Mouse (Mus musculus) forebrain, embryonic 16.5 days (tissue): Measurements from ENCODE around the gene Krt79. TPM values are rescaled to one million over a fixed set of nuclear protein-coding genes. Genes with fewer than 3 reads are reported as not detected.

ENCODE experiments used
- ATAC-seq: fragments of 200-750 bp; cut with Nextera tagmentation; 2 replicates; pipeline ENCODE4 v1.8.0; 2017; ENCODE audit warnings: mild to moderate bottlenecking, moderate library complexity
- H3K27ac ChIP-seq: fragments of 300-500 bp; sonication (generic); 2 replicates; pipeline ENCODE4 v1.5.1; 2014; ENCODE audit warnings: low read length, control low read depth
- H3K27me3 ChIP-seq: fragments of 300-500 bp; sonication (generic); replicated peaks from 2 replicates; pipeline ENCODE4 v1.6.1; 2014; ENCODE audit warnings: low read length; ENCODE audit not compliant: control insufficient read depth, insufficient read depth
- H3K36me3 ChIP-seq: fragments of 300-500 bp; sonication (generic); 2 replicates; pipeline ENCODE4 v1.6.1; 2014; ENCODE audit not compliant: control insufficient read depth, insufficient read depth
- H3K4me1 ChIP-seq: fragments of 300-500 bp; sonication (generic); replicated peaks from 2 replicates; pipeline ENCODE4 v1.6.1; 2014; ENCODE audit warnings: low read length; ENCODE audit not compliant: control insufficient read depth, insufficient read depth
- H3K4me2 ChIP-seq: fragments of 300-500 bp; sonication (generic); 2 replicates; pipeline ENCODE4 v1.6.1; 2014; ENCODE audit warnings: mild to moderate bottlenecking, low read length, control low read depth
- H3K4me3 ChIP-seq: fragments of 300-500 bp; sonication (generic); replicated peaks from 2 replicates; pipeline ENCODE4 v1.5.1; 2014; ENCODE audit warnings: mild to moderate bottlenecking, low read length, control low read depth
- H3K9ac ChIP-seq: fragments of 300-500 bp; sonication (generic); replicated peaks from 2 replicates; pipeline ENCODE4 v1.6.1; 2014; ENCODE audit warnings: low read depth, low read length, control low read depth
- H3K9me3 ChIP-seq: fragments of 300-500 bp; sonication (generic); 2 replicates; pipeline ENCODE4 v1.6.1; 2016; ENCODE audit warnings: low read length; ENCODE audit not compliant: control insufficient read depth
- WGBS: fragments of 180-500 bp; shearing (Covaris S2); extraction: QIAGEN DNeasy Blood & Tissue Kit; methylation state at CpG from one replicate; pipeline ENCODE4 v1.1.7; 2014; 5-methylcytosine and 5-hydroxymethylcytosine counted together
- polyA plus RNA-seq: library from polyadenylated mRNA; unstranded; fragments of >200 nt; fragmentation: Nextera tagmentation; extraction: Ambion mirVana; gene quantifications from 2 replicates; pipeline ENCODE4 v1.2.1, GENCODE M21; 2015

Krt79 gene
- polyA plus RNA-seq, 1 experiment from 2014 or later, result 0.38 TPM

DNA sequence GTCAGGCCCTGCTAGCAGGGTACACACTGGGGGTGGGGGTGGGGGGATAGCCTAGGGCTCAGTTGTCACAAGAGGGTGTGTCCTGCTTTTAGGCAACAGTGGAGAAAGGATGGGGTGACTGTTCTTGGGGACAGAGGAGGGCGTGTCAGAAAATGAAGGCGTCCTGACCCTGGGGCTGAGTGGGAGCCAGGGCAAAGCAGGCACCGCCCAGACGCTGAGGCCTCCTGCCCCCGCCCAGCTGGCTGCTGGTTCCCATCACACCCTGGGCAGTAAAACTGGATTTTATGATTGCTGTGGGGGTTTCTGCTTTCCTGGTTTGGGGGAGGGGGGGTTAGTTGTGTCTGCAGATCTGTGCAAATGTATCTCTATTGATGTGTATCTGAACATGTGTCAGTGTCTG, 35.9 kb upstream of the Krt79 start:
- H3K27me3 ChIP-seq, result no peaks in the 10 kb centered on the region
- no peak overlapping the region for H3K9ac ChIP-seq
- 81% methylated on average over 5 of the region's 5 CpGs for WGBS
- peaks cover 10% of the 10 kb centered on the region for H3K4me1 ChIP-seq
- H3K9me3 ChIP-seq, result no peaks in the 10 kb centered on the region
- ATAC-seq, result no peak
- no peaks in the 10 kb centered on the region for H3K36me3 ChIP-seq
- no peak overlapping the region for H3K4me2 ChIP-seq
- H3K27ac ChIP-seq, result no peak overlapping the region
- H3K4me3 ChIP-seq, result no peak overlapping the region

DNA sequence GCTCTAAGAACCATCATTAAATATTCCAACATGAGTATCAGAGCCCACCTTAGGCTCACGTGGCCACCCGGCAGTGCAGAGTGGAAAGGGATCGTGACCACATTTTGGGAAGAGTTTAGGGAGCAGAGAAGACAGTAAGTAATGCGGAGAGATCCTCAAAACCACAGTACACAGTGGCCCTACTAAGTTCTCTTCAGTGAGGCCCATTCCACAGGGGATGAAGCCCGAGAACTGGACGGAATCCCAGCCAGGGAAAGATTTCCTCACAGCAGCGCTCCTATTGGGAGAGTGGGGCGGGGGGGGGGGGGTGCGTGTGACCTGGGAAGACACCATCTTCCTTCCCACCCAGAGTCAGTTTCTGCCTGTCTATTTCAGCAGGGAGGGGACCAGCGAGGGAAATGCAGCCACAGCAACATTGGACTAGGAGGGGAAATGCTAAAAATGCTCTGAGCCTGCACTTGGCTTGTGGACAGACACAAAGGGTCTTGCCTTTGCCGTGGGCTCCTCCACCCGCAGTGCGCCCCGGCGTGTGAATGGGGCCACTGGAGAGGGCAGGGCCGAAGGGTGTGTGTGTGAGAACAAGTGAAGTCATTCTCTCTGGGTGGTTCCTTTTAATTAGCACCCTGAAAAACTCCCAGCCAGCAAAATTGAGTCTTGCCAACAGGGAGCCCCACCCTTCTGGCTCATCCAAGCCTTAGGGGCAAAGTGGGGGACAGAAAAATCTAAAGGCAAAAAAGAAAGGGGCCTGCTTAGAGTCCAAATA, 34.1 kb upstream of the Krt79 start:
- Histone ChIP-seq H3K9me3 (no peaks in the 10 kb centered on the region), H3K4me2 (no peak overlapping the region), H3K27me3 (no peaks in the 10 kb centered on the region), H3K4me1 (peaks cover 10% of the 10 kb centered on the region), H3K9ac (no peak overlapping the region), H3K36me3 (no peaks in the 10 kb centered on the region), H3K4me3 (no peak overlapping the region), H3K27ac (no peak overlapping the region)
- 54% methylated on average over 16 of the region's 16 CpGs for WGBS
- ATAC-seq, result peak; percentile 8; the same call in 1 of the 2 replicates

DNA sequence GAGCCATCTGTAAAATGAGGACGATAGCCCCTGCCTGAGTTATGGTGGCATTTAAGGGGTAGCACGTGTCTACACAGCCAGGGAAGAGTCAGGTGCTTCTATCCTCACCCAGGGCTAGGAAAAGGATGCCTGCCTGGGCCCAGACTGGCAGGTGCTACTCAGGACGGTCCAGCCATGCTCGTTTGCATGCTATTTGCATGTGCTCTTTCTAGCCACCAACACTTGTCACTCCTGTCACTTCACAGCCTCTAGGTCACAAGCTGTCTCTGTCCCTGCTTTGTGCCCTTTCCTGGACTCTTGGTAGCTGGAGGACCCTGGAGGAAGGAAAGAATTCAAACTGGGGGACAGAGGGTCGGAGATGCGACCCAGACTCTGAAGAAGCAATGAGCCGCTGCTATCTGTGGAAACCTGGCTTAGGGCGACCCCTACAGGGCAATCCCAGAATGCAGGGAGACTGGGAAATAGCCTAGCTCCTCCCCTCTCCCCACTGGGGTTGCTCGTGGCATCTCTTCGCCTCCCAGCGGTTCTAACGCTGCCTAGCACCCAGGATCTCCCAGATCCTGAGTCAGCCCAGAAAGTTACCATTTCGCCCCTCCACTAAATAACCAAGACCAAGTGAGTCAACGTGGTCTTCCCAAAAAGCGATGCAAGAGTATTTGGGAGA, 33.4 kb upstream of the Krt79 start:
- Histone ChIP-seq H3K9me3 (no peaks in the 10 kb centered on the region), H3K9ac (no peak overlapping the region), H3K27me3 (no peaks in the 10 kb centered on the region), H3K4me3 (no peak overlapping the region), H3K27ac (no peak overlapping the region), H3K4me1 (peaks cover 10% of the 10 kb centered on the region), H3K4me2 (no peak overlapping the region), H3K36me3 (no peaks in the 10 kb centered on the region)
- WGBS, result 10% methylated on average over 15 of the region's 15 CpGs
- ATAC-seq, result peak; percentile 73

DNA sequence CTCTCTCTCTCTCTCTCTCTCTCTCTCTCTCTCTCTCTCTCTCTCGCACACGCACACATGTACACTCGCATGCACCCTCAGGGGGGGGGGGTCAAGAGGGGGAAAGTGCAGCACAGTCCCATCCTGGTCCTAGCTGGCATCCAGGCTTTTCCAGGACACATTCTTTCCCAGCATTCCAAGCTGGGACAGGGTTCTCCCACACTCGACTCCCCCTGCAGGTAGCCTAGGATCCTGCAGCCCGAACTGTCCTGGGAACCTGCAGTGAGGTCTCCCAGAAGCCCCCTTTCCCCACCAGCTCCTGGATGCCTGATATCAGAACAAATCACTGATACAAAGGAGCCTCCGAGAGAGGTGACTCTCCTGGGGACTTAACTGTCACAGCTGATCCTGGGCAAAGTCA, 30.4 kb upstream of the Krt79 start:
- Histone ChIP-seq H3K27ac (no peak overlapping the region), H3K4me3 (no peak overlapping the region), H3K4me1 (no peaks in the 10 kb centered on the region), H3K36me3 (no peaks in the 10 kb centered on the region), H3K27me3 (no peaks in the 10 kb centered on the region), H3K4me2 (no peak overlapping the region), H3K9me3 (no peaks in the 10 kb centered on the region), H3K9ac (no peak overlapping the region)
- 1% methylated on average over 3 of the region's 6 CpGs for WGBS
- ATAC-seq, result no peak

- H3K4me1 ChIP-seq, result no peaks in the 10 kb centered on the region
- no peaks in the 10 kb centered on the region for H3K36me3 ChIP-seq
- ATAC-seq, result no peak
- no peak overlapping the region for H3K9ac ChIP-seq
- H3K9me3 ChIP-seq, result no peaks in the 10 kb centered on the region
- H3K4me2 ChIP-seq, result no peak overlapping the region
- 83% methylated on average over 8 of the region's 8 CpGs for WGBS
- no peaks in the 10 kb centered on the region for H3K27me3 ChIP-seq
- H3K4me3 ChIP-seq, result no peak overlapping the region
- H3K27ac ChIP-seq, result no peak overlapping the region
These were observed 26.7 kb upstream of the Krt79 start for GRCm38 (mm10) chr15:101966808-101967207.

GRCm38 (mm10) chr15:101958891-101959290, 18.8 kb upstream of the Krt79 start:
- ATAC-seq, result no peak
- WGBS, result 75% methylated on average over 3 of the region's 3 CpGs
- H3K4me2 ChIP-seq, result no peak overlapping the region
- H3K4me1 ChIP-seq, result no peaks in the 10 kb centered on the region
- H3K36me3 ChIP-seq, result no peaks in the 10 kb centered on the region
- no peaks in the 10 kb centered on the region for H3K9me3 ChIP-seq
- no peak overlapping the region for H3K27ac ChIP-seq
- H3K9ac ChIP-seq, result no peak overlapping the region
- no peak overlapping the region for H3K4me3 ChIP-seq
- no peaks in the 10 kb centered on the region for H3K27me3 ChIP-seq

DNA sequence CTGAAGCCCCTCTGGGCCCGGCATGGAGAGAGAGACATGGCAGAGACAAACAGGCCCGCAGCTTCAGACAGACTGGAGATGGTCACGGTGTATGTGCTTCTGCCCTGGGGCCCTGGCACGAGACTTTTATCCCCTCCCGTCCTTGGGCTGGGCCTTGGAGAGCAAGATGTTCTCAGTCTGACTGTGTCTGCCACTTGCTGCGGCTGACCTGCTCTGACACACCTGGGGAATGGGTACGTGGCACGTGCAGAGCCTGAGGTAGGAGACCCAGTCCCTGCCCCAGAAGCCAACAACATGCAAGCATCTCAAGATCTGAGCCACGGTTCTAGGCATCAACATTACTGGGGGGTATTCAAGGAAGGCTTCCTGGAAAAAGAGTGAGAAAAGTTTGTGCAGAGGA, 14.1 kb upstream of the Krt79 start, which contains the start of gene Krt78:
Krt78 (minus strand) TSS at position 101 of the 400 bp plus-strand sequence.
- no peaks in the 10 kb centered on the region for H3K9me3 ChIP-seq

GRCm38 (mm10) chr15:101952733-101953474, 12.8 kb upstream of the Krt79 start:
- Histone ChIP-seq H3K9me3 (no peaks in the 10 kb centered on the region), H3K36me3 (no peaks in the 10 kb centered on the region), H3K27ac (no peak overlapping the region), H3K9ac (no peak overlapping the region), H3K4me2 (no peak overlapping the region), H3K4me1 (no peaks in the 10 kb centered on the region), H3K27me3 (no peaks in the 10 kb centered on the region), H3K4me3 (no peak overlapping the region)
- ATAC-seq, result no peak
- WGBS, result 92% methylated on average over 7 of the region's 7 CpGs

More for the DNA sequence above, 14.1 kb upstream of the Krt79 start, which contains the start of gene Krt78:
- Histone ChIP-seq H3K27me3 (no peaks in the 10 kb centered on the region), H3K9ac (no peak within 1 kb of the TSS), H3K4me3 (no peak within 1 kb of the TSS), H3K4me2 (no peak within 1 kb of the TSS), H3K36me3 (no peaks in the 10 kb centered on the region), H3K4me1 (no peaks in the 10 kb centered on the region), H3K27ac (no peak within 1 kb of the TSS)
- WGBS, result 87% methylated on average over 9 of the region's 9 CpGs
- ATAC-seq, result no peak

DNA sequence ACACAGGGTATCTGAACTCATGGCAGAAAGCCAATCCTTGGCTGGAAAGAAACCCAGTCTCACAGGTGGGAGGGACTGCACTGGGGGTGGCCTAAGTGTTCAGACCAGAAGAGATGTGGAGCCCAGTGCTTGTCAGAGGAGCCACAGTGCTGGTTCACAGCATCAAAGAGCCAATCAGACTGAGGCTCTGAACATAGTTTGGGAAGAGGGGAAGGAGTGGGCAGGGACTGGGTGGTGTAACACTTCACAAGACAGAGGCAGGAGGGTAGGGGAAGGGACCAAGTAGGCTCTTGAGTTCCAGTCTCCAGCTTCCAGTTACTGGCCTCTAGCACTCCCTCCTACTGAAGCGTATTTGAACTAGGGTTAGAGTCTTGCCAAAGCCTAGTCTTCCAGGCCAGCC, 5.3 kb upstream of the Krt79 start:
- no peak overlapping the region for H3K4me2 ChIP-seq
- no peaks in the 10 kb centered on the region for H3K4me1 ChIP-seq
- 93% methylated on average over 1 of the region's 1 CpGs for WGBS
- H3K4me3 ChIP-seq, result no peak overlapping the region
- no peak overlapping the region for H3K9ac ChIP-seq
- H3K27ac ChIP-seq, result no peak overlapping the region
- no peaks in the 10 kb centered on the region for H3K9me3 ChIP-seq
- H3K36me3 ChIP-seq, result no peaks in the 10 kb centered on the region
- no peak for ATAC-seq
- H3K27me3 ChIP-seq, result no peaks in the 10 kb centered on the region
